Mouse (Mus musculus): ENCODE results near the gene Myt1l.

Myt1l gene

GRCm38 (mm10) chr12:29740346-29741025, 212.3 kb downstream of the Myt1l start:
- DNase-seq: no peak

- no peak for DNase-seq
Observed at GRCm38 (mm10) chr12:29741181-29741580, 213.0 kb downstream of the Myt1l start.

- DNase-seq: no peak
Observed at GRCm38 (mm10) chr12:29750604-29751128, 222.5 kb downstream of the Myt1l start.

GRCm38 (mm10) chr12:29755086-29755871, 227.1 kb downstream of the Myt1l start:
- no peak for DNase-seq

- no peak for DNase-seq
Observed at GRCm38 (mm10) chr12:29755872-29756265, 227.7 kb downstream of the Myt1l start.

- no peak for DNase-seq
Observed at GRCm38 (mm10) chr12:29760611-29761010, 232.4 kb downstream of the Myt1l start.

GRCm38 (mm10) chr12:29766158-29766557, 238.0 kb downstream of the Myt1l start:
- no peak for DNase-seq

GRCm38 (mm10) chr12:29771791-29772190, 243.6 kb downstream of the Myt1l start:
- DNase-seq: no peak

GRCm38 (mm10) chr12:29772401-29772800, 244.2 kb downstream of the Myt1l start:
- no peak for DNase-seq

- no peak for DNase-seq
Observed at GRCm38 (mm10) chr12:29778901-29779300, 250.7 kb downstream of the Myt1l start.

- DNase-seq: no peak
Observed at GRCm38 (mm10) chr12:29789319-29790050, 261.3 kb downstream of the Myt1l start.

- no peak for DNase-seq
Observed at GRCm38 (mm10) chr12:29790051-29790386, 261.8 kb downstream of the Myt1l start.

GRCm38 (mm10) chr12:29792998-29793397, 264.8 kb downstream of the Myt1l start:
- DNase-seq: no peak

GRCm38 (mm10) chr12:29795107-29795673, 267.0 kb downstream of the Myt1l start:
- DNase-seq: no peak

- DNase-seq: no peak
Observed at GRCm38 (mm10) chr12:29798595-29799391, 270.6 kb downstream of the Myt1l start.

GRCm38 (mm10) chr12:29806415-29806814, 278.2 kb downstream of the Myt1l start:
- no peak for DNase-seq

- DNase-seq: no peak
Observed at GRCm38 (mm10) chr12:29809569-29810185, 281.5 kb downstream of the Myt1l start.

GRCm38 (mm10) chr12:29815466-29815865, 287.3 kb downstream of the Myt1l start:
- DNase-seq: no peak

- DNase-seq: no peak
Observed at GRCm38 (mm10) chr12:29816130-29816529, 287.9 kb downstream of the Myt1l start.

- DNase-seq: no peak
Observed at GRCm38 (mm10) chr12:29816761-29817160, 288.6 kb downstream of the Myt1l start.

GRCm38 (mm10) chr12:29822216-29822615, 294.0 kb downstream of the Myt1l start:
- no peak for DNase-seq

Measured in kidney, adult 9 months (tissue).